Mouse (Mus musculus) lung, embryonic 16.5 days (tissue): ENCODE data around the gene Mphosph10. TPM values are rescaled to one million over a fixed set of nuclear protein-coding genes. Genes with fewer than 3 reads are reported as not detected.

Experiments used
- ATAC-seq: fragments of 200-750 bp; cut with Nextera tagmentation; 2 replicates; pipeline ENCODE4 v1.8.0; 2017; ENCODE audit warnings: low read depth, mild to moderate bottlenecking, moderate library complexity
- H3K27ac ChIP-seq: fragments of 300-500 bp; sonication (generic); 2 replicates; pipeline ENCODE4 v1.5.1; 2014; ENCODE audit warnings: mild to moderate bottlenecking, control low read depth, low read length
- H3K27me3 ChIP-seq: fragments of 300-500 bp; sonication (generic); 2 replicates; pipeline ENCODE4 v1.6.1; 2014; ENCODE audit warnings: low read depth, low read length, mixed read lengths; ENCODE audit not compliant: control insufficient read depth, insufficient read depth
- H3K36me3 ChIP-seq: fragments of 300-500 bp; sonication (generic); 2 replicates; pipeline ENCODE4 v1.6.1; 2014; ENCODE audit warnings: low read length; ENCODE audit not compliant: control insufficient read depth, insufficient read depth
- H3K4me1 ChIP-seq: fragments of 300-500 bp; sonication (generic); replicated peaks from 2 replicates; pipeline ENCODE4 v1.6.1; 2014; ENCODE audit warnings: low read length, mixed read lengths; ENCODE audit not compliant: control insufficient read depth, insufficient read depth
- H3K4me2 ChIP-seq: fragments of 300-500 bp; sonication (generic); 2 replicates; pipeline ENCODE4 v1.6.1; 2014; ENCODE audit warnings: low read depth, low read length, control low read depth
- H3K4me3 ChIP-seq: fragments of 300-500 bp; sonication (generic); 2 replicates; pipeline ENCODE4 v1.5.1; 2014; ENCODE audit warnings: mild to moderate bottlenecking, low read length, control low read depth
- H3K9ac ChIP-seq: fragments of 300-500 bp; sonication (generic); 2 replicates; pipeline ENCODE4 v1.6.1; 2014; ENCODE audit warnings: low read length, control low read depth
- H3K9me3 ChIP-seq: fragments of 300-500 bp; sonication (generic); 2 replicates; pipeline ENCODE4 v1.6.1; 2016; ENCODE audit warnings: low read length; ENCODE audit not compliant: control insufficient read depth
- WGBS: fragments of 180-500 bp; shearing (Covaris S2); extraction: QIAGEN DNeasy Blood & Tissue Kit; methylation state at CpG from one replicate; pipeline ENCODE4 v1.1.7; 2014; 5-methylcytosine and 5-hydroxymethylcytosine counted together
- polyA plus RNA-seq: library from polyadenylated mRNA; unstranded; fragments of >200 nt; fragmentation: Nextera tagmentation; extraction: Ambion mirVana; gene quantifications from 2 replicates; pipeline ENCODE4 v1.2.1, GENCODE M21; 2015

Gene Mphosph10
- polyA plus RNA-seq, 1 experiment from 2014 or later, result 36.4 TPM

DNA sequence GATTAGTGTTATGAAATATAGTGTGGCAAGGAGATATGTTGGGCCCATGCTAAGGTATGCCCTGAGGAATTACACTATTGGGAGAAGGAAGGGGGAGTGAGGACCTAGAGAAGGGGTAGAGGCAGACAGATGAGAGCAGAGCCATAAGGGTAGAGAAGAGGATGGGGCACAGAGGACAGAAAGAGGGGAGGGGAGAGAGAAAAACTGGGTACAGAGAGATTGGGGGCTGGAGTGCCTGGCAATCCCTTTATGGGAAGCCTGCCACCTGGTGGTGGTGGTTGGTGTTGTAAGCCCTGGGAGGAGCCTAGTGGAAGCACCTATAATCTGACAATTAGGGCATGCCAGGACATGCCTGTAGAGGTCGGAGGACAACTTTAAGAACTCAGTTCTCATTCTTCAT, 65.2 kb downstream of the Mphosph10 start:
- WGBS, result 32% methylated on average over 1 of the region's 1 CpGs
- Histone ChIP-seq H3K27me3 (no peaks in the 10 kb centered on the region), H3K9me3 (no peaks in the 10 kb centered on the region), H3K27ac (no peak overlapping the region), H3K36me3 (no peaks in the 10 kb centered on the region; the same call in none of the 2 replicates), H3K4me3 (no peak overlapping the region), H3K4me1 (no peaks in the 10 kb centered on the region), H3K9ac (no peak overlapping the region), H3K4me2 (no peak overlapping the region)
- ATAC-seq, result peak; percentile 56

Other genes starting within 250 kb of the Mphosph10 start
- 0.10 TPM in 1 of 2 replicates, not detected in the other for gene Trpm1, start 238.4 kb downstream of the Mphosph10 start, polyA plus RNA-seq
- 11.2 and 11.9 TPM in 2 replicates for gene Mtmr10, start 104.6 kb downstream of the Mphosph10 start, polyA plus RNA-seq
- 5.4 and 6.4 TPM in 2 replicates for gene Fan1, start 18.2 kb downstream of the Mphosph10 start, polyA plus RNA-seq
- 86.3 and 88.0 TPM in 2 replicates for gene Mcee, start 339 bp upstream of the Mphosph10 start, polyA plus RNA-seq
- gene Apba2, start 109.4 kb upstream of the Mphosph10 start, polyA plus RNA-seq, result 1.5 and 1.7 TPM in 2 replicates